Mouse (Mus musculus): Measurements from ENCODE around the gene Mpc2.

The Mpc2 gene

DNA sequence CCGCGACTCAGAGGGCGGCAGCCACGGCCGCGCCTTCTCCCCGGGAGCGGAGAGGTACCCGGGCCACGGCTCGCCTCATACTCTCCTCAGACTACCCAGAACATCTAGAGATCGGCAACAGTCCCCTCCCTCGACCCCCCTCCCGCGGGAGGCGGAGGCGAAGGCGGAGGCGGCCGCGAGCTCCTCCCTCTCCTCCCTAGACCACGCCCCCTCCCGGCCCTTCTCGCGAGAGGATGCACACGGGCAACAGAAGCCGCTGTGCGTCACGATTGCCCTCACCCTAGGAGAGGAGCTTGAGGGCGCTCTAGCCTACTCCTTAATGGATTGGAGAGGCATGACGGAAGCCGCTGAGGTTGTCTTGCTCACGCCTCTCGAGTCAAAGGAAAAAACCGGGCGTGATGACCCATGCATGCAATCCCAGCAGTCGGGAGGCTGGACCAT is at the start of gene Mpc2, which contains the start of gene Dcaf6:
Mpc2 (plus strand) TSS at position 278 of the 441 bp plus-strand sequence.
Dcaf6 (minus strand) TSS at position 116 of the 441 bp plus-strand sequence.
- DNase-seq (ENCODE audit: extremely low spot score, low spot score) = peak; percentile 100

DNA sequence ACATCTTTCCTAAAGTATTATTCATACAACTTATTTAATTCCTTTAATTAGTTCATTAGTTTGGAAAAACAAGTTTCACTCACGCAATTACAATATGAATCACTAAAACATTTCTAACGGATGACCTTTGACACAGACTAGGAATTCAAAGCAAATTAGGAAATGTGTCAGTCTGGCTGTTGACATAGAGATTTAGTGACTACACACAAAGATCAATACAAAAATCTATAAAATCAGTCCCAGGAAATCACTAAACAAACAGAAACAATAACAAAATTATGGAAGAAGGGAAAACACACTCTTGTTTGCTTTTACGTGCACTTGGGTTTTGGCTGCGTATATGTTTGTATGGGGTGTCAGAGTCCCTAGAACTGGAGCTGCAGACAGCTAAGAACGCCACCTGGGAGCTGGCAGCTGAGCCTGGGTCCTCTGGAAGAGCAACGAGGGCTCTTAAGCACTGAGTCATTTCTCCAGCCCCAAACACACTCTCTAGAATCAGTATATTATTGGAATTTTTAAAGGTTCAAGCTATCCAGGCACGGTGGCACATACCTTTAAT is 39.0 kb upstream of the Mpc2 start:
- DNase-seq (ENCODE audit: extremely low spot score, low spot score) = no peak

DNA sequence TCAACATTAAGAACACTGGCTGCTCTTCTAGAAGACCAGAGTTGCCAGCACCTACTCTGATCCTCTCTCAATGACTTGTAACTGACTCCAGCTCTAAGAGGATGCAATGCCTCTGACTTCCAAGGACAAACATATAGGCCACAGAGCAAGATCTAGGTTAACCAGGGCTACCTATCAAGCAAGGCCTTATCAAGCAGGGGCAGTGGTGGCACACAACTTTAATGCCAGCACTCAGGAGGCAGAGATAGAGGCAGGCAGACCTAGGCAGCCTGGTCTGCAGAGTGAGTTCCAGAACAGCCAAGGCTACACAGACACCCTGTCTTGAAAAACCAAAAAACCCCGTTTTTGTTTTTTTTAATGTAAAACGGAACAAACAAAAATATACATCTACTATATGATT is 34.2 kb upstream of the Mpc2 start:
- no peak for DNase-seq (ENCODE audit: extremely low spot score, low spot score)

DNA sequence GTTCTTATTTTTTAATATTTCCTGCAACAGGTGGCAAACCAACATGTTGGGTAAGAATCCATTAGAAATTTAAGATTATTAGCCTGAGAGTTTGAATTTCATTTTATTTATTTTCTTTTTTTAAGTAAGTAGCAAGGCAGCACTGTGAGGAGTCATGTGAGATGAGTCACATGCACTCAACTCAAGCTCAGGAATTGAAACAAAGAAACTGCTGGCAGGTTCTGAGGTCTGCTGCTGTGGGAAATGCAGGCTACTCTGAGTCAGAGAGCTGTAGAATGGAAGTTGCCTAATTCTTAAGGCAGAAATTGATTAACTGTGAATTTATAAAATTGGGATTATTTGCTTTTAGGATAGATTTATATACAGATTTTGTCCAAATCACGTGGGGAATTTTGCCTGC is 27.6 kb upstream of the Mpc2 start:
- no peak for DNase-seq (ENCODE audit: extremely low spot score, low spot score)

DNA sequence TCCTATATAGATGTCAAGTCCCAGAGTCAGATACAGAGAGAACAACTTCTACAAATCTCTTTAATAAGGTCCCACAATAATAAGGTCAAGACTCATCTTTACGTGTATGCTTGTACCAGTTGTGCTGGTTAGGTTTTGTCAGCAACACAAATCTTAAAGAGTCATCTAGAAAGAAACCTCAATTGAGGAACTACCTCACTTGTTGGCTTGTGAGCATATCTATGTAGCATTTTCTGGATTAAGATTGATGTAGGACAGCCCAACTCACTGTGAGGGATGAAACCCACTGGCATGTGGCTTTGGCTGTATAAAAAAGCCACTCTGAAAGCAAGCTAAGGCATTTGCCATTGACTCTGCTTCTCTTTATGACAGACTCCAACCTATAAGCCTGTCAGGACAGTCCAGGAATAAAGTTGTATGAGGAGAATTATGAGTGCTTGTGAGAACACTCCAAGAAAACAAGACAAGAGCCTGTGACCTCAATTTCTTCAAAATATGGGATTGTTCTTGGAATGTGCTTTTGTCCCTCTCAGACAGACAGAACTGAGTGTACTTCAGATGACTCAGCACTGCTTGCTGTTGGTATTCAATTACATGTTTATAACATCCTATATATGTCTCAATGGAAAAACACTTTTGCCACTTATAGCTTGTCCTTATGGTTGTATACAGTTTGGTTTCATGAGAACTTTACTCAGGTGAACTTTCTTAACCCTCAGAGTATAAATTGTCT is 22.0 kb upstream of the Mpc2 start:
- DNase-seq (ENCODE audit: extremely low spot score, low spot score) = no peak

DNA sequence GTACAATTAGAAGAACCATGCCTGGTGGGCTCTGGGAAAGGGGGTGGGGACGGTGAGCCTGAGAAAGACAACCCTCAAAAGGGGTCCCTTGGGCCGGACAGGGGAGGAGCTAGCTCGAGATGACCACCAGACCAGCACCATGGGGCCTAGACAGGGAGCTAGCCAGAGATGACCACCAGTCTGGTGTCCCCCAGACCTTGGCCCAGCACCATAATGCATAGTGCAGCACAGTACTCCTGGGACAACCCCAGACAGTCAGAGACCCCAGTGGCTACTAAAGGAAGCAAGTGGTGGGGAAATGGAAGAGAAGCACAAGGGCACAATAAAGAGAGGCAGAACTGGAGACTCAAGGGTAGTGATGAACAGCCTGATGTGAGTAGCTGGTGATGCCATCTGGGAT is 19.6 kb upstream of the Mpc2 start:
- no peak for DNase-seq (ENCODE audit: extremely low spot score, low spot score)

DNA sequence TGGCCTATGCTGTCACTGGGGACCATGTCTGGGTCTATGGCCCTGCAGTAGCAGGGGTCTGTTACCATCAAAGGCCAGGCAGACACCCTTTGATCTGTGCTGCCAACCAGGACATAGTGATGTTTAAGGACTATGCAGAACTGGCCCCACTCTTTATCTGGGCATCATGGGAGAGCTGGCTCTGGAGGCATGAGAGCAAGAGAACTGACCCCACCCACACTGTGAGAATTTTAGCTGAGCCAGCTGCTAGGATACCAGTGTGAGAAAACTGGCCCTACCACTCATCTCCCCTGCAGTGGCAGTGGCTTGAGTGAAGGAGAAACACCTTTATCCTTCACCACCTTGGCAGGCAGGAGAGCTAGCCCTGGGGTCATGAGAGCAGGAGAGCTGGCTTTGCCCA is 19.2 kb upstream of the Mpc2 start:
- DNase-seq (ENCODE audit: extremely low spot score, low spot score) = no peak

DNA sequence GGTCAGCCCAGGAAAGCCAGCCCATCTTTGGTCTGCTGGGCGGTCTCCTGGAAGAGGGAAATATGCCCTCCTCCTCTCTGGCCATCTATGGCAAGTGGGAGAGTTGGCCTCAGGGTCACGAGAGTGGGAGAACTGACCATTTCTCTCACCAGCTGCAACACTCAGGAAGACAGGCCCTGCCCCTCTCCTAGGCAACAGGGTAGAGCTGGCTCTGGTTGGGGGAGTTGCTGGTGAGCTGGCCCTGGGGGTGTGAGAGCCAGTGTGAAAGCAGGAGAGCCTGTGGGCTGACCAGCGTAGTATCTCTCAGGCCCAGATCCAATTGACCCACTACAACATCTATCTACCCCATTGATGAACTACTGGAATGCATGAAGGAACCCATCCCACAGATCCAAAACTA is 18.7 kb upstream of the Mpc2 start:
- DNase-seq (ENCODE audit: extremely low spot score, low spot score) = no peak

DNA sequence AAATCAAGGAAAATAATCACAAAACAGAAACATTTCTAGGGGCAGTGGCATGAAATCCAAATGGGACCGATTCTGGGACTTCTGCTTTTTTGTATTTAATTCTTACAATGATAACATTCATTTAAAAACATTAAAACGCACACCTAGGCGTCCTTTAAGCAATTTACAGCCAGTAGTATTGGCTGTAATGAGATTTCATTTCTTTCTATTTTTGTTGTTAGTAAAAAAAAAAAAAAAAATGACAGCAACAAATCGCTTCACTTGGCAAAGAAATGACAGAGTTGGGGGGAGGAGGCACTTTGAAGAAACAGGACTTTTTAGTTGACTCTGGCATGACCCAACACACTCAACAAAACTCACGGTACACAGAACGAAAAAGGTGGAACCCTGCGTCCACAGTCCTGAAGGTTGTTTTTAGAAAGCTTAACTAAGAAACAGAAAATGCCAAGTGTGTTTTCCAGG is 1.4 kb upstream of the Mpc2 start:
- DNase-seq (ENCODE audit: extremely low spot score, low spot score) = no peak

DNA sequence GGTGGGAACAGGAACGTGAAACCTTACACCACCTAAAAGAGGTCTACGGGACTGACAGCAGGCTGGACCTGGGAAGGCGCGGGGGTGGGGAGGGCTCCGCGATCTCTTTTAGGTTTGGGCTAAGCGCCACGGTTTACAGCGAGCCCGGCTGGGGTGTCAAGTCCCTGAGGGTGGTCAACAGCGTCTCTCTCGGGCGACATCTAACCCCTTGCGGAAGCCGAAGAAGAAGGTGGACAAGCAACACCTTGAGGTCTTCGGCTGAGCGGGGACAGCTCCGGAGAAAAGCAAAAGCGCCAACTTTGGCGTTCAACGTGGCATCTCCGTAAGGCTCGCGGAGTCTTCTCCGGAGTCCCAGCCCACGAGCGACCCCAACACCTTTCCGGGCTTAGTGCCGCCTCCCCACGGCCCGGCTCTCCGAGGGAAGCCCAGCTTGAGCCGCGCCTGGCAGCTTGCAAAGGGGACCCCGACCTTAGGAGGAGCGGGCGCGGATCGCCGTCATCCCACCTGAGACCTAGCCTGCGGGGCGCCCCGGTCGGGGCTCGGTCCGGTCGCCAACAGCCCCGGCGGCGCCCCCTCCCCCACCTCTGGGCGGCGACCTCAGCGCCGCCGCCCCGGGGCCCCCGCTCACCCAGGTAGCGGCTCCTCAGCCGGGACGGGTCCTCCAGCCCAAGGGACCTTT is 795 bp upstream of the Mpc2 start:
- DNase-seq (ENCODE audit: extremely low spot score, low spot score) = peak; percentile 65

DNA sequence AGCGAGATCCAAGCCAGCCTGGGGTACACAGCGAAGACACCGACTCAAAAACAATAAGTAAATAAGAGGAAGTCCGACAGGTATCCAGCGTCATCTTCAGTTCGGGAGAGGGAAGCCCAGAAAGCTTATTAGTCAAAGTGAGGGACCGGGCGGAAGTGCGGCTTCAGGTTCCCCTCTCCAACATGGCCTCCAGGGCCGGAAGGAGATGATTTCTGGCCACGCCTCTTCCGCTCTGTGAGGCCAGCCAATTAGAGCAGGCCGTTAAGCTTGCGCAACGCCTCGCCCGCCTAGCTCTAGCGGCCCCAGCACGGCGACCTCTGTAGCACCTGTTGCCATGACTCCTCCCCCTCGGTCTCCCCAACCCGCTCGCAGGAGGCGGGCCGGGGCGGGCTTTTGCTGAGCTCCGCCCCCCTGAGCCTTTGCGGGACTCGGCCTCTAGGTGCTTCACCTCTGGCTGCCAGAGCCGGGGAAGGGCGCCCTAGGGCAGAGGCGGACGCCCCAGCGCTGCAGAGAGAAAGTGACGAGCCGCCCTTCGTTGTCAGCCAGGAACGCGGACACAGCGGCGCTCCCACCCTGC is 452 bp downstream of the Mpc2 start:
- DNase-seq (ENCODE audit: extremely low spot score, low spot score) = peak; percentile 98

DNA sequence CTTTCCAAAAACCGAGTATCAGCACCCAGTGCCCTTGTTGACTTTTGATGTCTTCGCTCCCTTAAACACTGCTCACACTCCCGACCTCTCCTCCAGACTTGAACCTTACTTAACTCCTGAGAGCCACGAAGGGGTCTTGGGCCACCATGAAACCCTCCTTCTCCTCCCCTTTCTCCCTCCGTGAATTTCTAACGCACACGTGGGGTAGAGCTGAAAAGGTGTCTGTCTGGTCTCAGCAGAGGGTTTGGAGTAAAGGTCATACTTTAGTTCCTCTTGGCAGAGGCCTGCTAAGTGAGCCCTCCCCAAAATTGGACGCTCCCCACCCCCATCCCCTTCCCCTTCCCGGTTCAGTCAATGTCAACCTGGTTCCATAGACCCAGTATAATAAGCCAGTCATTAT is 1.2 kb downstream of the Mpc2 start:
- DNase-seq (ENCODE audit: extremely low spot score, low spot score) = no peak

DNA sequence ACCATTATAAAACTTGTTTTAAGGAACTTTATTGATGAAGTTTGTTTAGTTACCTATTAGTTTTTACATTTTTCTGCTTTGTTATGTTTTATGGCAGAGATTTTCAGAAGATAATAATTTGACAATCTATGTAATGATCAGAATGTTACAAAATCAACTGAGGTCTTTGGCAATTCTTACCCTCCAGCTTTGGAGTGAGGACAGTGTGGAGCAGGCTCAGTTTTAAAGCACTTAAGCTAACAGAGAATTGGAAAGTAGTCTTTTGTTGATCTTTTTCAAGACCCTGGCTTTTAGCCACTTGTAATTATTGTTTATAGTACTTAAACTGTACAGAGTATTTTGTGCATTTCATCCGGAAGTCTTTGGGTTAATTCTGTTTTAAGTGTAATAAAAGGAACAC is 2.4 kb downstream of the Mpc2 start:
- no peak for DNase-seq (ENCODE audit: extremely low spot score, low spot score)

DNA sequence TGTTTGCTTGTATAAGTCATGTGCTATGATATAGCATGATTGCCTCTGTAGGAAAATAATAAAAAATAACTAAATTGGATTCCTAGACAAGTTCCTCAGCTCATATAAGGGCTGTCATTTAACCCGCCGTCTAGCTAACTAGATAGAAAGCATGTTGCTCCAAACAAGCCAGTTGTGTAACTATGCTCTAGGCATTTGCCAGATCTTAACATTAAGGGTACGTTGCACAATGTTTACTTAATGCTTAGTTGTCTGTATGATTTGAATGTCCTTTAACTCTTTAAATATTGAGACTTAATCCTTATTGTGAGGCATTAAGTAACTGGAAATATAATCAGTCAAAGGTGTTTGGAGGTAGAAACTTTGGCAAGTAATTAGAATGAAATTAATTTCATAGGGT is 4.1 kb downstream of the Mpc2 start:
- no peak for DNase-seq (ENCODE audit: extremely low spot score, low spot score)

DNA sequence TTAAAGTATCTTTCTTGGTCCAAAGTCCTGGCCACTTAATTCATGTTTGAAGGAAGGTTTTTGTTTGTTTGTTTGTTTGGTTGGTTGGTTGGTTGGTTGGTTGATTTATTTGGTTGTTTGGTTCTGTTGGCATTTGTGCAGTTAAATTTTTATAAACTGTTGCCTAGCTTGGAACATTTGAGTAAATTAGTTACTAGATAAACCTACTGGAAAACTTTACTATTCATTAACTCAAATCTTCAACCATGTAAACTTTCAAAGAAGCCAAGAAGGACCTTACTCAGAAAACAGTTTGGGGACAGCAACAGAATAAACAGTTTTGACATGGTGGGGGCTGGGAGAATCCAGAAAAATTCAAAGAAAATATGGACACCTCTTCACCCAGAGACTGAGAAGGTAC is 8.5 kb downstream of the Mpc2 start:
- no peak for DNase-seq (ENCODE audit: extremely low spot score, low spot score)

DNA sequence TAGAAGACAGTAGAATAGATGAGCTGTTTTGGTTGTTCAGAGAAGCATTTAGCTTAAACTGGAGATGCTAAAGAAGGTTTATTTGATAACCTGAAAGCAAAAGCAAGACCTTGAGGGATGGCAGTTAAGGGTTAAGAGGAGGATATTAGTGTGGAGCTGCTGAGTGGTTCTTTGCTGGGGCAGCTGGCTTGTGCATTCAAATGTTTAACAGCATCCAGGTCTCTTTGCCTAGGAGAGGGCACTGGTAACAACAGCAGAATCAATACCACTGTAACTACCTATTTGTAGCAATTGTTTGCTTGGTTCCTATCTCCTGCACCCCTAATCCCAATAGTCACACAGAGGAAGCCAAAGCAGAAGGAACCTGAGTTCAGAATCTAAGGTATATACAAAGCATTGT is 9.3 kb downstream of the Mpc2 start:
- no peak for DNase-seq (ENCODE audit: extremely low spot score, low spot score)

DNA sequence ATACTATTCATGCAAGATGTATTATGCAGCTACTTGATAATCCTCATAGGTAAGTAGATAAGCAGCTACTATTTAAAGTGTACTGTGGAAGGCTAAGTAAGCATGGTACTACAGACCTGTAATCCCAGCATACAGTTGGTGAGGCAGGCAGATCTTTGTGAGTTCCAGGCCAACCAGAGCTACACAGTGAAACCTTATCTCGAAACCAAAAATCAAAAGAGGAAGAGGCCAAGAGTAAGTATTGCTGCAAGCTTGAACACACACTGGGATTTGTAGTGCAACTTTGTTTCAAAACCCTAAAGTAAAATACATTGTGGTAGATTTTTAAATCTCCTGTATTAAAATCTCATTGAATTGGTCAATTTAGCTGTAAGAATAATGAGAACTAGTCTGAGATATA is 11.1 kb downstream of the Mpc2 start:
- no peak for DNase-seq (ENCODE audit: extremely low spot score, low spot score)

DNA sequence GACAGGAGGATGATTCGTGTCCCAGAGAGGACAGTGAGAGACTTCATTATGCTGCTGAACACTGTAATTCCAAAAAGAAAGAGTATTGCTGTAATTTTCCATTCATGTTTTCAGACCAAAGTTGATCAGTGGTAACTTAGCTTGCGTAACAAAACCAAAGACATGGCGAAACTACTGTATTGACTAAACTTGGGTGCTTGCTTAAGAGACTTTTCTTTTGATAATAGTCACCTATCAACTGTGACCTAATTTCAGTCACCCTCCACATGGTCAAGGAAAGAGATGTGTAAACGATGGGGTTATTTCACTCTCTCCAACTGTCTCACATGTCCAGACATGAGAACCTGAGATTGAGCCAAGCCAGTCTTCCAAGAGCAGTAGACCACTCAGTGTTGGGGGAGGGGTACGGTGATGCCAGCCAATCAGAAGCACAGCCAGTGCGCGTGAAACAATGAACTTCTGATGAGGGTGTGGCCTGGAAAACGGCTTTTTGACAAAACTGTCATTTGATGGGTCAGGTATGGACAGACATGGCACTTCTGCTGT is 24.3 kb downstream of the Mpc2 start, which contains the start of gene Adcy10:
Adcy10 (plus strand) TSS at position 496 of the 546 bp plus-strand sequence.
- no peak for DNase-seq (ENCODE audit: extremely low spot score, low spot score)

DNA sequence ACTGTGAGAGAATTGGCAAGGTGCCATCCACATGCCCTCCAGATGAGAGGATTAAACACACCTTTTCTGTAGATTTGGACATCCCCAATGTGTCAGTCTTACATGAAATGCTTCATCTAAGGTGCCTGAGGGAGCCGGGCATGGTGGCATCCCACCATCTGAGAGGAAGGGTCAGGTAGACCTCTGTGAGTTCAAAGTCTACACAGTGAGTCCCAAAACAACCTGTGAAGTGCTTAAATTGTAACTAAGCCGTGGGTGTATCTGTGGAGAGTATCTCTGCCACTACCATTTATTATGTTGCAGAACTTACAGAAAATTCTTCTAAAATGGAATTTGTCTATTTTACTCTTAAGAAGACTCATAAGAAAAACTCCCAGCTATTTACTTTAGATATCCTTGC is 25.7 kb downstream of the Mpc2 start:
- no peak for DNase-seq (ENCODE audit: extremely low spot score, low spot score)

DNA sequence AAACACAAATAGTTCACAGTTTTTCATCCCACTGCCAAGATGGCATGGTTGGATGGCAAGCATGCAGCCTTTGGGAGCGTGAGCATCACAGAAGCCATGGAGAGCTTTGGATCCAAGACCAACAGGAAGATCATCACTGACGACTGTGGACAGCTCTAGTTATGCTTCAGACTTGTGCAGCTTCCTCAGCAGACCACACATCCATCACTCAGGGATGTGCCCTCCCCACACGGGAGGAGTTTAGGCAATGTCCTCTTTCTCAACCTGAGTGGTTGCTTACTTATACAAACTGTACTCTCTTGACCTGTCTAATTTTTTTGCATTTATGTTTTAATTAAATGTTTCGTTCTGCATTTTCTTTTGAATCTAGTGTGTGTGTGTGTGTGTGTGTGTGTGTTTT is 28.8 kb downstream of the Mpc2 start:
- DNase-seq (ENCODE audit: extremely low spot score, low spot score) = no peak

DNA sequence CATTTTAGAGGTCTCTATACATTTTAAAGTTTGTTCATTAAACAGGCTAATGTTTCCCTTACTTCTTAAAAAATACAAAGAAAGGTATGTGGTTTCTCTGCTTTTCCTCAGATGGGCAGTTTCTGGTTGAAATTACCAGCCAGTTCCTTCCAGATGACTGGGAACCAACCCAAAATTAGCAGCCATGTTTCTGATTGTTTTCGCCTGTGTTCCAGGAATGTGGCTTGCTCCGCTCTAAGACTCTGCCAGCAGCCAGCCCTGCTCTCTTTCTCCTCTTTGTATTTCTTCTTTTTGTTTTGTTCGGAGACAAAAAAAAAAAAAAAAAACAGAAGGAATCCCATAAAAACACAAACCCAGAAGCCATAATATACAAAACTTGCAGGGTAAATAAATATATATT is 38.4 kb downstream of the Mpc2 start:
- DNase-seq (ENCODE audit: extremely low spot score, low spot score) = no peak
